Mouse (Mus musculus): ENCODE results near the gene Fbll1. TPM values are rescaled to one million over a fixed set of nuclear protein-coding genes. Genes with fewer than 3 reads are reported as not detected.

Fbll1 gene
- polyA plus RNA-seq, 1 experiment from 2014 or later, result 20.8 TPM

GRCm38 (mm10) chr11:35776452-35776851, 22.2 kb downstream of the Fbll1 start:
- H3K9me3 ChIP-seq, result no peaks in the 10 kb centered on the region
- WGBS, result 95% methylated on average over 3 of the region's 3 CpGs
- ATAC-seq (replicated peaks), result no peak
- no peak overlapping the region for H3K9ac ChIP-seq (replicated peaks)
- H3K4me2 ChIP-seq (replicated peaks), result no peak overlapping the region
- H3K27ac ChIP-seq (replicated peaks), result no peak overlapping the region
- peaks cover 25% of the 10 kb centered on the region for H3K4me1 ChIP-seq
- H3K27me3 ChIP-seq, result no peaks in the 10 kb centered on the region
- peaks cover 41% of the 10 kb centered on the region for H3K36me3 ChIP-seq
- H3K4me3 ChIP-seq, result no peak overlapping the region

GRCm38 (mm10) chr11:35775606-35776005, 23.1 kb downstream of the Fbll1 start:
- peaks cover 34% of the 10 kb centered on the region for H3K4me1 ChIP-seq
- no peaks in the 10 kb centered on the region for H3K9me3 ChIP-seq
- H3K36me3 ChIP-seq, result peaks cover 39% of the 10 kb centered on the region
- ATAC-seq (replicated peaks), result no peak
- no peaks in the 10 kb centered on the region for H3K27me3 ChIP-seq
- H3K27ac ChIP-seq (replicated peaks), result no peak overlapping the region
- no peak overlapping the region for H3K9ac ChIP-seq (replicated peaks)
- no peak overlapping the region for H3K4me2 ChIP-seq (replicated peaks)
- WGBS, result 90% methylated on average over 3 of the region's 3 CpGs
- no peak overlapping the region for H3K4me3 ChIP-seq

- no peak for ATAC-seq (replicated peaks)
- Histone ChIP-seq H3K27ac (replicated peaks) (no peak overlapping the region), H3K9me3 (no peaks in the 10 kb centered on the region), H3K27me3 (no peaks in the 10 kb centered on the region), H3K4me3 (peak overlapping the region; percentile 80), H3K4me1 (peaks cover 38% of the 10 kb centered on the region), H3K36me3 (no peaks in the 10 kb centered on the region; the same call in 1 of the 2 replicates), H3K4me2 (replicated peaks) (peak overlapping the region; percentile 73), H3K9ac (replicated peaks) (peak overlapping the region; percentile 95)
- WGBS, result 71% methylated on average over 9 of the region's 9 CpGs
Observed at GRCm38 (mm10) chr11:35770741-35771504, 27.8 kb downstream of the Fbll1 start.

GRCm38 (mm10) chr11:35769746-35770437, 28.8 kb downstream of the Fbll1 start:
- peak overlapping the region; percentile 95 for H3K9ac ChIP-seq (replicated peaks)
- no peaks in the 10 kb centered on the region for H3K27me3 ChIP-seq
- no peaks in the 10 kb centered on the region for H3K36me3 ChIP-seq
- H3K4me1 ChIP-seq, result peaks cover 31% of the 10 kb centered on the region
- ATAC-seq (replicated peaks), result peak; percentile 84
- under 1% methylated on average over 36 of the region's 41 CpGs for WGBS
- no peaks in the 10 kb centered on the region for H3K9me3 ChIP-seq
- H3K4me3 ChIP-seq, result peak overlapping the region; percentile 80
- H3K4me2 ChIP-seq (replicated peaks), result peak overlapping the region; percentile 73
- peak overlapping the region; percentile 94 for H3K27ac ChIP-seq (replicated peaks)

GRCm38 (mm10) chr11:35769188-35769745, 29.4 kb downstream of the Fbll1 start, which contains the start of gene Pank3:
TSS of gene Pank3 (plus strand) at chr11:35769484.
- H3K27ac ChIP-seq (replicated peaks), result peak within 1 kb of the TSS; percentile 94
- H3K4me1 ChIP-seq, result peaks cover 27% of the 10 kb centered on the region
- H3K4me2 ChIP-seq (replicated peaks), result peak within 1 kb of the TSS; percentile 73
- H3K27me3 ChIP-seq, result no peaks in the 10 kb centered on the region
- peak within 1 kb of the TSS; percentile 95 for H3K9ac ChIP-seq (replicated peaks)
- peak within 1 kb of the TSS; percentile 80 for H3K4me3 ChIP-seq
- WGBS, result under 1% methylated on average over 37 of the region's 50 CpGs
- no peaks in the 10 kb centered on the region for H3K36me3 ChIP-seq
- peak; percentile 100 for ATAC-seq (replicated peaks)
- H3K9me3 ChIP-seq, result no peaks in the 10 kb centered on the region

GRCm38 (mm10) chr11:35766845-35767244, 31.8 kb downstream of the Fbll1 start:
- H3K4me1 ChIP-seq, result peaks cover 17% of the 10 kb centered on the region
- no peaks in the 10 kb centered on the region for H3K27me3 ChIP-seq
- ATAC-seq (replicated peaks), result no peak
- no peak overlapping the region for H3K4me3 ChIP-seq
- 90% methylated on average over 5 of the region's 5 CpGs for WGBS
- no peak overlapping the region for H3K27ac ChIP-seq (replicated peaks)
- H3K4me2 ChIP-seq (replicated peaks), result no peak overlapping the region
- H3K9me3 ChIP-seq, result no peaks in the 10 kb centered on the region
- no peak overlapping the region for H3K9ac ChIP-seq (replicated peaks)
- H3K36me3 ChIP-seq, result no peaks in the 10 kb centered on the region

GRCm38 (mm10) chr11:35760627-35761003, 38.1 kb downstream of the Fbll1 start:
- H3K9me3 ChIP-seq, result no peaks in the 10 kb centered on the region
- H3K36me3 ChIP-seq, result no peaks in the 10 kb centered on the region
- 92% methylated on average over 4 of the region's 4 CpGs for WGBS
- no peak overlapping the region for H3K9ac ChIP-seq (replicated peaks)
- H3K4me3 ChIP-seq, result no peak overlapping the region
- no peaks in the 10 kb centered on the region for H3K4me1 ChIP-seq
- H3K27ac ChIP-seq (replicated peaks), result no peak overlapping the region
- H3K4me2 ChIP-seq (replicated peaks), result no peak overlapping the region
- ATAC-seq (replicated peaks), result no peak
- H3K27me3 ChIP-seq, result no peaks in the 10 kb centered on the region

GRCm38 (mm10) chr11:35760001-35760626, 38.6 kb downstream of the Fbll1 start:
- WGBS, result 89% methylated on average over 7 of the region's 7 CpGs
- Histone ChIP-seq H3K4me2 (replicated peaks) (no peak overlapping the region), H3K4me3 (no peak overlapping the region), H3K4me1 (0 out of 2 replicates have a peak, but pooled peaks cover 4% of the 10 kb centered on the region), H3K36me3 (no peaks in the 10 kb centered on the region), H3K9me3 (no peaks in the 10 kb centered on the region), H3K9ac (replicated peaks) (no peak overlapping the region), H3K27me3 (no peaks in the 10 kb centered on the region), H3K27ac (replicated peaks) (no peak overlapping the region)
- no peak for ATAC-seq (replicated peaks)

- Histone ChIP-seq H3K36me3 (no peaks in the 10 kb centered on the region), H3K4me1 (0 out of 2 replicates have a peak, but pooled peaks cover 4% of the 10 kb centered on the region), H3K27ac (replicated peaks) (no peak overlapping the region), H3K9ac (replicated peaks) (no peak overlapping the region), H3K9me3 (no peaks in the 10 kb centered on the region), H3K27me3 (no peaks in the 10 kb centered on the region), H3K4me3 (no peak overlapping the region), H3K4me2 (replicated peaks) (no peak overlapping the region)
- WGBS, result 88% methylated on average over 11 of the region's 11 CpGs
- ATAC-seq (replicated peaks), result no peak
Observed at GRCm38 (mm10) chr11:35756411-35757303, 42.0 kb downstream of the Fbll1 start.

GRCm38 (mm10) chr11:35755546-35755945, 43.1 kb downstream of the Fbll1 start:
- ATAC-seq (replicated peaks), result no peak
- 0 out of 2 replicates have a peak, but pooled peaks cover 4% of the 10 kb centered on the region for H3K4me1 ChIP-seq
- no peak overlapping the region for H3K4me2 ChIP-seq (replicated peaks)
- H3K27ac ChIP-seq (replicated peaks), result no peak overlapping the region
- no peaks in the 10 kb centered on the region for H3K36me3 ChIP-seq
- whole genome bisulfite sequencing, result 30% methylated on average over 6 of the region's 6 CpGs
- no peak overlapping the region for H3K9ac ChIP-seq (replicated peaks)
- H3K4me3 ChIP-seq, result no peak overlapping the region
- H3K27me3 ChIP-seq, result no peaks in the 10 kb centered on the region
- H3K9me3 ChIP-seq, result no peaks in the 10 kb centered on the region

- 0 out of 2 replicates have a peak, but pooled peaks cover 4% of the 10 kb centered on the region for H3K4me1 ChIP-seq
- no peak overlapping the region for H3K27ac ChIP-seq (replicated peaks)
- no peaks in the 10 kb centered on the region for H3K27me3 ChIP-seq
- ATAC-seq (replicated peaks), result no peak
- no peak overlapping the region for H3K4me3 ChIP-seq
- no peaks in the 10 kb centered on the region for H3K36me3 ChIP-seq
- WGBS, result 68% methylated on average over 4 of the region's 4 CpGs
- no peaks in the 10 kb centered on the region for H3K9me3 ChIP-seq
- H3K9ac ChIP-seq (replicated peaks), result no peak overlapping the region
- no peak overlapping the region for H3K4me2 ChIP-seq (replicated peaks)
Observed at GRCm38 (mm10) chr11:35754906-35755418, 43.7 kb downstream of the Fbll1 start.
